Mouse (Mus musculus) MEL (cell line): ENCODE data around the gene Add1. TPM values are rescaled to one million over a fixed set of nuclear protein-coding genes. Genes with fewer than 3 reads are reported as not detected.
A peak's percentile ranks its signal among the peaks of the same experiment; 100 is the strongest.

Experiments used
- DNase-seq: peaks from one replicate; pipeline ENCODE4 v3.0.0; 2011; ENCODE audit warnings: low read depth, low spot score
- H3K27ac ChIP-seq: 2 replicates; pipeline ENCODE4 v1.5.1; 2012; ENCODE audit warnings: low read depth, mild to moderate bottlenecking, control low read depth, low read length, moderate library complexity; ENCODE audit not compliant: control insufficient read depth
- H3K27me3 ChIP-seq, 2 experiments: fragments of 150-350 bp in 1 of 2; sonication (generic) in 1 of 2; 2 replicates each; pipeline ENCODE4 v1.6.1; 2012; ENCODE audit warnings: low read length in 2 of 2, mild to moderate bottlenecking in 2 of 2, improper control_type of control experiment in 1 of 2, moderate library complexity in 1 of 2; ENCODE audit not compliant: insufficient read depth in 2 of 2, control insufficient read depth in 1 of 2
- H3K36me3 ChIP-seq, 2 experiments: 2 replicates each; pipeline ENCODE4 v1.6.1; 2012 to 2014; ENCODE audit warnings: low read length in 2 of 2, improper control_type of control experiment in 1 of 2, inconsistent platforms in 1 of 2, mild to moderate bottlenecking in 1 of 2; ENCODE audit not compliant: insufficient read depth in 2 of 2, control insufficient read depth in 1 of 2
- H3K4me1 ChIP-seq, 2 experiments: fragments of 150-350 bp in 1 of 2; sonication (generic) in 1 of 2; 2 replicates each; pipeline ENCODE4 v1.6.1; 2012; ENCODE audit warnings: low read length in 2 of 2, improper control_type of control experiment in 1 of 2, mild to moderate bottlenecking in 1 of 2; ENCODE audit not compliant: insufficient read depth in 2 of 2, control insufficient read depth in 1 of 2
- H3K4me3 ChIP-seq, 2 experiments: fragments of 150-350 bp in 1 of 2; sonication (generic) in 1 of 2; 2 replicates each; pipeline ENCODE4 v1.5.1; 2012; ENCODE audit warnings: low read depth in 2 of 2, low read length in 2 of 2, mild to moderate bottlenecking in 2 of 2, moderate library complexity in 2 of 2, control low read depth in 1 of 2, improper control_type of control experiment in 1 of 2; ENCODE audit not compliant: control insufficient read depth in 1 of 2, insufficient read depth in 1 of 2
- H3K79me2 ChIP-seq: 2 replicates; pipeline ENCODE4 v1.6.1; 2012; ENCODE audit warnings: mild to moderate bottlenecking, low read length, moderate library complexity; ENCODE audit not compliant: control insufficient read depth, poor library complexity, insufficient read depth
- H3K9ac ChIP-seq: 2 replicates; pipeline ENCODE4 v1.6.1; 2012; ENCODE audit warnings: low read depth, mild to moderate bottlenecking, control low read depth, low read length, moderate library complexity; ENCODE audit not compliant: control insufficient read depth, poor library complexity, severe bottlenecking
- H3K9me3 ChIP-seq: fragments of 150-350 bp; sonication (generic); replicated peaks from 2 replicates; pipeline ENCODE4 v1.6.1; 2012; ENCODE audit warnings: mild to moderate bottlenecking, low read length, improper control_type of control experiment, moderate library complexity; ENCODE audit not compliant: insufficient read depth
- BHLHE40 ChIP-seq: IDR thresholded peaks from 2 replicates; pipeline ENCODE4 v1.6.1; 2012; ENCODE audit warnings: low read depth, mild to moderate bottlenecking, inconsistent platforms, low read length, improper control_type of control experiment, borderline replicate concordance
- CHD1 ChIP-seq: IDR thresholded peaks from 2 replicates; pipeline ENCODE4 v1.6.1; 2012; ENCODE audit warnings: low read depth, mild to moderate bottlenecking, inconsistent platforms, low read length, improper control_type of control experiment
- CTCF ChIP-seq, 3 experiments: IDR thresholded peaks in 2 of 3; conservative IDR thresholded peaks in 1 of 3; 2 replicates each; pipeline ENCODE4 v1.5.1; 2011 to 2012; ENCODE audit warnings: low read length in 3 of 3, low read depth in 2 of 3, mild to moderate bottlenecking in 2 of 3, improper control_type of control experiment in 1 of 3, inconsistent platforms in 1 of 3, mixed read lengths in 1 of 3, moderate library complexity in 1 of 3; ENCODE audit not compliant: control insufficient read depth in 1 of 3, insufficient read depth in 1 of 3, poor library complexity in 1 of 3, severe bottlenecking in 1 of 3
- E2F4 ChIP-seq: IDR thresholded peaks from 2 replicates; pipeline ENCODE4 v1.6.1; 2011; ENCODE audit warnings: low read depth, low read length, improper control_type of control experiment, borderline replicate concordance
- ELF1 ChIP-seq: IDR thresholded peaks from 2 replicates; pipeline ENCODE4 v1.6.1; 2014; ENCODE audit warnings: low read depth, mild to moderate bottlenecking, inconsistent platforms, low read length, improper control_type of control experiment, moderate library complexity
- EP300 ChIP-seq, 2 experiments: IDR thresholded peaks; 2 replicates each; pipeline ENCODE4 v1.6.1; 2011; ENCODE audit warnings: improper control_type of control experiment in 2 of 2, low read length in 2 of 2, low read depth in 1 of 2, mild to moderate bottlenecking in 1 of 2
- ETS1 ChIP-seq: IDR thresholded peaks from 2 replicates; pipeline ENCODE4 v1.6.1; 2012; ENCODE audit warnings: low read depth, mild to moderate bottlenecking, inconsistent platforms, low read length, improper control_type of control experiment, moderate library complexity
- GABPA ChIP-seq: IDR thresholded peaks from 2 replicates; pipeline ENCODE4 v1.6.1; 2012; ENCODE audit warnings: low read depth, mild to moderate bottlenecking, inconsistent platforms, low read length, improper control_type of control experiment, moderate library complexity
- GATA1 ChIP-seq: IDR thresholded peaks from 2 replicates; pipeline ENCODE4 v1.6.1; 2011; ENCODE audit warnings: low read depth, low read length, improper control_type of control experiment
- KAT2A ChIP-seq: conservative IDR thresholded peaks from 2 replicates; pipeline ENCODE4 v1.6.1; 2012; ENCODE audit warnings: low read depth, low read length, improper control_type of control experiment, inconsistent platforms
- MAFK ChIP-seq: IDR thresholded peaks from 2 replicates; pipeline ENCODE4 v1.6.1; 2011; ENCODE audit warnings: low read depth, mild to moderate bottlenecking, low read length, improper control_type of control experiment, borderline replicate concordance
- MAX ChIP-seq: IDR thresholded peaks from 2 replicates; pipeline ENCODE4 v1.6.1; 2011; ENCODE audit warnings: low read length, improper control_type of control experiment
- MAZ ChIP-seq: IDR thresholded peaks from 2 replicates; pipeline ENCODE4 v1.6.1; 2012; ENCODE audit warnings: low read depth, mild to moderate bottlenecking, inconsistent platforms, low read length, improper control_type of control experiment
- MEF2A ChIP-seq: IDR thresholded peaks from 2 replicates; pipeline ENCODE4 v1.6.1; 2014; ENCODE audit warnings: low read depth, mild to moderate bottlenecking, inconsistent platforms, low read length, improper control_type of control experiment; ENCODE audit not compliant: poor library complexity, insufficient replicate concordance, severe bottlenecking; ENCODE audit errors: extremely low read depth
- MXI1 ChIP-seq: IDR thresholded peaks from 2 replicates; pipeline ENCODE4 v1.6.1; 2011; ENCODE audit warnings: mild to moderate bottlenecking, low read depth, low read length, improper control_type of control experiment
- MYC ChIP-seq: IDR thresholded peaks from 2 replicates; pipeline ENCODE4 v1.6.1; 2011; ENCODE audit warnings: low read depth, mild to moderate bottlenecking, low read length, improper control_type of control experiment, moderate library complexity
- NELFE ChIP-seq: IDR thresholded peaks from 2 replicates; pipeline ENCODE4 v1.6.1; 2011; ENCODE audit warnings: low read depth, low read length, improper control_type of control experiment
- NRF1 ChIP-seq: IDR thresholded peaks from 2 replicates; pipeline ENCODE4 v1.6.1; 2014; ENCODE audit warnings: low read depth, mild to moderate bottlenecking, inconsistent platforms, low read length, improper control_type of control experiment, moderate library complexity; ENCODE audit not compliant: poor library complexity, insufficient read depth, severe bottlenecking
- POLR2AphosphoS2 ChIP-seq: IDR thresholded peaks from 2 replicates; pipeline ENCODE4 v1.6.1; 2011; ENCODE audit warnings: low read length, improper control_type of control experiment
- RAD21 ChIP-seq: IDR thresholded peaks from 2 replicates; pipeline ENCODE4 v1.6.1; 2011; ENCODE audit warnings: mild to moderate bottlenecking, low read depth, low read length, improper control_type of control experiment
- RCOR1 ChIP-seq: IDR thresholded peaks from 2 replicates; pipeline ENCODE4 v1.6.1; 2012; ENCODE audit warnings: low read depth, mild to moderate bottlenecking, inconsistent platforms, low read length, improper control_type of control experiment
- SIN3A ChIP-seq: IDR thresholded peaks from 2 replicates; pipeline ENCODE4 v1.6.1; 2012; ENCODE audit warnings: low read length, improper control_type of control experiment, inconsistent platforms
- SMC3 ChIP-seq: IDR thresholded peaks from 2 replicates; pipeline ENCODE4 v1.6.1; 2011; ENCODE audit warnings: low read depth, low read length, improper control_type of control experiment
- TAL1 ChIP-seq: IDR thresholded peaks from 2 replicates; pipeline ENCODE4 v1.6.1; 2012; ENCODE audit warnings: mild to moderate bottlenecking, inconsistent platforms, low read length, moderate library complexity, mixed read lengths
- TBP ChIP-seq: IDR thresholded peaks from 2 replicates; pipeline ENCODE4 v1.8.0; 2011; ENCODE audit warnings: low read depth, low read length, improper control_type of control experiment
- TCF12 ChIP-seq: IDR thresholded peaks from 2 replicates; pipeline ENCODE4 v1.6.1; 2014; ENCODE audit warnings: low read depth, mild to moderate bottlenecking, inconsistent platforms, low read length, improper control_type of control experiment, moderate library complexity
- USF1 ChIP-seq: IDR thresholded peaks from 2 replicates; pipeline ENCODE4 v1.6.1; 2014; ENCODE audit warnings: low read depth, mild to moderate bottlenecking, inconsistent platforms, low read length, improper control_type of control experiment, moderate library complexity
- ZC3H11A ChIP-seq: IDR thresholded peaks from 2 replicates; pipeline ENCODE4 v1.6.1; 2012; ENCODE audit warnings: low read depth, mild to moderate bottlenecking, inconsistent platforms, low read length, improper control_type of control experiment
- ZMIZ1 ChIP-seq: IDR thresholded peaks from 2 replicates; pipeline ENCODE4 v1.6.1; 2012; ENCODE audit warnings: low read depth, mild to moderate bottlenecking, inconsistent platforms, low read length, improper control_type of control experiment, moderate library complexity
- ZNF384 ChIP-seq: IDR thresholded peaks from 2 replicates; pipeline ENCODE4 v1.6.1; 2012; ENCODE audit warnings: low read depth, mild to moderate bottlenecking, inconsistent platforms, low read length, improper control_type of control experiment
- polyA plus RNA-seq, 2 experiments: library from polyadenylated mRNA; stranded (reverse) in 1 of 2; unstranded in 1 of 2; fragments of >175 nt in 1 of 2; fragments of >200 nt in 1 of 2; gene quantifications; 2 replicates each; pipeline versions ENCODE4 v1.2.1 to v1.2.4; 2012; ENCODE audit warnings: low replicate concordance in 2 of 2, low read depth in 1 of 2; ENCODE audit not compliant: insufficient read length in 2 of 2, insufficient read depth in 1 of 2, missing spikeins in 1 of 2
- total RNA-seq: library from RNA; depleted of rRNA; stranded (reverse); fragments of 300-350 nt; gene quantifications from 2 replicates; pipeline ENCODE4 v1.2.3, GENCODE M21; 2012

Gene Add1
- total and polyA plus RNA-seq, 3 experiments, result 79.3 to 127 TPM; not detected in 1

DNA sequence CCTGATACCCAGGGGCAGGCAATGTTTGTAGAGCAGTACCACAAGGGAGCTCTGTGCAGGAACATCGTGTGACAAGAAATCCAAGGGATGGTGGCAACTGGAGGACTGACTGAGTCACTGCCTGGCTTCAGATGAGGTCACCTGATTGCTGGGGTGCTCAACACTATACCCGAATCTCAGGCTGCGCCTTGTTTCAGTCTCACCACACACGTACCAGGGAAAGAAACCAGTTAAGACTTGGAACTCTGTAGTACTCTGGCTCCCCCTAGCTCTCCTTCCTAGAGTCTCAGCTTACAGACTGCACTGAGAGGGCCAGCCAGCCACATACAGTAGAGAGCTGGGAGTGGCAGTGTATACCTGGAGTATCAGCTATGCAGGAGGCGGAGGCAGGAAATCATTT is 69.5 kb downstream of the Add1 start:
- Histone ChIP-seq H3K9ac (no peak overlapping the region), H3K4me3 (no peak overlapping the region), H3K36me3 (peaks cover 2 to 37% of the 10 kb centered on the region in 2 experiments; a peak in 3 of 4 replicates), H3K79me2 (no peaks in the 10 kb centered on the region), H3K27me3 (no peaks in the 10 kb centered on the region), H3K4me1 (no peaks in the 10 kb centered on the region; a peak in 1 of 4 replicates), H3K9me3 (no peaks in the 10 kb centered on the region), H3K27ac (no peak overlapping the region)
- TF ChIP-seq MAFK (no peak), MXI1 (0 out of 2 replicates have a peak, but pooled peaks have one; percentile 7), GABPA (no peak), ZC3H11A (peak; percentile 75), RAD21 (peak; percentile 77), NRF1 (no peak), SMC3 (peak; percentile 72), CTCF (IDR thresholded peaks at IDR 0.05 in 2 of 3, conservative IDR thresholded peaks at IDR 0.05 in 1 of 3; ENCODE audit: control insufficient read depth in 1 of 3, insufficient read depth in 1 of 3, low read depth in 2 of 3, low read length in 3 of 3, poor library complexity in 1 of 3, severe bottlenecking in 1 of 3) (peak; percentile 50 to 81 (median 66))
- peak; percentile 78 for DNase-seq

DNA sequence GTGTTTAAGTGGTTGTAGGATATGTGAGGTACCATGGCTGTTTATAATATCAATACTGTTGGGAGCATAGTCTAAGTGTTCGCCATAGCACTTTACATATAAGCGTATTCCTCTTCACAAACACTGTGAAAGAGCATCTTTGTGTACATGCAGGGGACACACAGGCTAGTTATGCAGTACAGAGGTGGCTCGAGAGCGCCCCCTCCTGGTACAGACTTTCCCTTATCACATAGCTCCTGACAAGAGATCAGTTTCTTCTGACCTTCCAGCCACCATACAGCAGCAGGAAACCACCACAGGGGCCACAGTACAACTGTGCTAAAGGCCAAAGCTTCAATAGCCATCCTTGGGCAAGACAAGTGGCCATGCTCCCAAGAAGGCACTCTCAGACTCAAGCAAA is 74.1 kb downstream of the Add1 start:
- Histone ChIP-seq H3K9ac (no peak overlapping the region), H3K9me3 (no peaks in the 10 kb centered on the region), H3K4me1 (no peaks in the 10 kb centered on the region), H3K27ac (no peak overlapping the region), H3K36me3 (peaks cover 0 to 67% of the 10 kb centered on the region in 2 experiments; a peak in 2 of 4 replicates), H3K79me2 (no peaks in the 10 kb centered on the region), H3K4me3 (no peak overlapping the region), H3K27me3 (no peaks in the 10 kb centered on the region)
- DNase-seq, result peak; percentile 87
- TF ChIP-seq ZC3H11A (peak; percentile 85), KAT2A (no peak), MAX (no peak), ZNF384 (no peak), ETS1 (no peak), RCOR1 (no peak), MEF2A (no peak), TAL1 (no peak), E2F4 (no peak), CTCF (IDR thresholded peaks at IDR 0.05 in 2 of 3, conservative IDR thresholded peaks at IDR 0.05 in 1 of 3; ENCODE audit: control insufficient read depth in 1 of 3, insufficient read depth in 1 of 3, low read depth in 2 of 3, low read length in 3 of 3, poor library complexity in 1 of 3, severe bottlenecking in 1 of 3) (peak; percentile 91 to 96 (median 95)), MXI1 (no peak), USF1 (no peak), TBP (no peak), MAFK (no peak), GABPA (no peak), NRF1 (no peak), MAZ (no peak), ZMIZ1 (no peak), BHLHE40 (no peak), NELFE (no peak), POLR2AphosphoS2 (no peak), RAD21 (peak; percentile 86), CHD1 (no peak), SIN3A (peak; percentile 44; the same call in 1 of the 2 replicates), EP300 (IDR thresholded peaks at IDR 0.05; ENCODE audit: low read depth in 1 of 2, low read length in 2 of 2) (no peak), MYC (no peak), ELF1 (no peak), TCF12 (no peak), GATA1 (peak; percentile 69)
